Comparison of ENCODE assay signal across 8 mouse cellular contexts in genomic region chr11:50371399-50371841, GRCm38 (mm10). TPM values are rescaled to one million over a fixed set of nuclear protein-coding genes. Genes with fewer than 3 reads are reported as not detected.
A peak's percentile ranks its signal among the peaks of the same experiment; 100 is the strongest.
DNase-seq lines count a peak whose midpoint lies in the region; ATAC-seq and TF ChIP-seq lines count a peak whose summit lies in the region.

No protein-coding gene starts in this region.

- H3K36me3 ChIP-seq in heart, embryonic 12.5 days, result no peaks in the 10 kb centered on the region
- H3K36me3 ChIP-seq in kidney, embryonic 16.5 days (ENCODE audit: insufficient read depth, low read length), result no peaks in the 10 kb centered on the region
- H3K36me3 ChIP-seq in lung, embryonic 15.5 days, result no peaks in the 10 kb centered on the region

- peak overlapping the region; percentile 63 for H3K9ac ChIP-seq in heart, embryonic 12.5 days
- H3K9ac ChIP-seq in kidney, embryonic 16.5 days (replicated peaks; ENCODE audit: low read length), result peak overlapping the region; percentile 69
- H3K9ac ChIP-seq in lung, embryonic 15.5 days, result peak overlapping the region; percentile 56

- peak; percentile 75 for DNase-seq in adrenal gland, postnatal 10 days
- DNase-seq in embryo, embryonic 9.5 days (ENCODE audit: extremely low spot score), result peak; percentile 73
- DNase-seq in thymus, postnatal 10 days (ENCODE audit: low spot score in 2 of 2), result peak; percentile 30 to 70

- peak overlapping the region; percentile 68 for H3K4me2 ChIP-seq in heart, embryonic 12.5 days
- H3K4me2 ChIP-seq in kidney, embryonic 16.5 days (replicated peaks; ENCODE audit: low read depth, low read length), result peak overlapping the region; percentile 65
- peak overlapping the region; percentile 72 for H3K4me2 ChIP-seq in lung, embryonic 15.5 days

- peak; percentile 39; the same call in 1 of the 2 replicates for TF ChIP-seq POLR2A in olfactory bulb, adult 2 months (IDR thresholded peaks at IDR 0.05; ENCODE audit: insufficient read depth, low read depth, low read length)

- ATAC-seq in CD4-positive, CD25-positive, alpha-beta regulatory T cell, adult 4 months, result peak; percentile 84
- ATAC-seq in heart, embryonic 12.5 days (ENCODE audit: insufficient number of reproducible peaks, low FRiP score), result no peak
- ATAC-seq in kidney, embryonic 16.5 days (ENCODE audit: low FRiP score, low TSS enrichment), result 0 out of 2 replicates have a peak, but pooled peaks have one; percentile 59
- peak; percentile 50; the same call in 1 of the 2 replicates for ATAC-seq in lung, embryonic 15.5 days (ENCODE audit: borderline replicate concordance, extremely low read depth, low FRiP score, low TSS enrichment)

- WGBS in heart, embryonic 12.5 days, result 1% methylated on average over 18 of the region's 18 CpGs
- 2% methylated on average over 18 of the region's 18 CpGs for WGBS in kidney, embryonic 16.5 days
- under 1% methylated on average over 18 of the region's 18 CpGs for WGBS in lung, embryonic 15.5 days
- WGBS in olfactory bulb, adult 2 months, result 2% methylated on average over 18 of the region's 18 CpGs

- 0 out of 2 replicates have a peak, but pooled peaks cover 7% of the 10 kb centered on the region for H3K27me3 ChIP-seq in heart, embryonic 12.5 days (replicated peaks)
- no peaks in the 10 kb centered on the region for H3K27me3 ChIP-seq in kidney, embryonic 16.5 days (ENCODE audit: insufficient read depth, low read length)
- H3K27me3 ChIP-seq in lung, embryonic 15.5 days, result no peaks in the 10 kb centered on the region

- peak overlapping the region; percentile 40 for H3K4me3 ChIP-seq in heart, embryonic 12.5 days
- H3K4me3 ChIP-seq in kidney, embryonic 16.5 days (ENCODE audit: low read length), result peak overlapping the region; percentile 46
- peak overlapping the region; percentile 45 for H3K4me3 ChIP-seq in lung, embryonic 15.5 days
- H3K4me3 ChIP-seq in olfactory bulb, adult 2 months (ENCODE audit: insufficient read depth, low read depth, low read length), result peak overlapping the region; percentile 63

- TF ChIP-seq CTCF in olfactory bulb, adult 2 months (IDR thresholded peaks at IDR 0.05; ENCODE audit: insufficient read depth, low read depth, low read length), result 0 out of 2 replicates have a peak, but pooled peaks have one; percentile 7

- H3K27ac ChIP-seq in heart, embryonic 12.5 days (ENCODE audit: poor library complexity, severe bottlenecking), result no peak overlapping the region
- H3K27ac ChIP-seq in kidney, embryonic 16.5 days (ENCODE audit: low read length), result no peak overlapping the region
- no peak overlapping the region for H3K27ac ChIP-seq in lung, embryonic 15.5 days
- H3K27ac ChIP-seq in olfactory bulb, adult 2 months (ENCODE audit: insufficient read depth, low read depth, low read length), result peak overlapping the region; percentile 95

- no peaks in the 10 kb centered on the region for H3K9me3 ChIP-seq in heart, embryonic 12.5 days (replicated peaks)
- H3K9me3 ChIP-seq in kidney, embryonic 16.5 days (ENCODE audit: low read length), result no peaks in the 10 kb centered on the region
- H3K9me3 ChIP-seq in lung, embryonic 15.5 days, result no peaks in the 10 kb centered on the region

- H3K4me1 ChIP-seq in heart, embryonic 12.5 days (replicated peaks), result peaks cover 9% of the 10 kb centered on the region
- H3K4me1 ChIP-seq in kidney, embryonic 16.5 days (ENCODE audit: insufficient read depth, low read length), result peaks cover 7% of the 10 kb centered on the region
- peaks cover 15% of the 10 kb centered on the region for H3K4me1 ChIP-seq in lung, embryonic 15.5 days
- peaks cover 10% of the 10 kb centered on the region for H3K4me1 ChIP-seq in olfactory bulb, adult 2 months (ENCODE audit: control insufficient read depth, insufficient read depth, low read length)

RNA-seq across cellular contexts. Expression of gene Hnrnph1, which starts 5.4 kb away (rescaled TPM):
- polyA plus RNA-seq in CD4-positive, CD25-positive, alpha-beta regulatory T cell, adult 4 months (2017; shearing (Covaris generic)), result 100 to 1,000 TPM; 195 to 207 TPM
- 100 to 1,000 TPM; 205 to 288 TPM for total RNA-seq in adrenal gland, postnatal 10 days (2021)
- 255 and 272 TPM in 2 replicates for polyA plus RNA-seq in heart, embryonic 12.5 days (2016; fragmentation: Nextera tagmentation; extraction: Ambion mirVana)
- polyA plus RNA-seq in kidney, embryonic 16.5 days (2015; fragmentation: Nextera tagmentation; extraction: Ambion mirVana), result 500 and 509 TPM in 2 replicates
- polyA plus RNA-seq in lung, embryonic 15.5 days (2015; fragmentation: Nextera tagmentation; extraction: Ambion mirVana), result 489 and 493 TPM in 2 replicates
- 611 and 1,562 TPM in 2 replicates for polyA plus RNA-seq in olfactory bulb, adult 2 months (2012; ENCODE audit: insufficient read depth, insufficient read length, low replicate concordance, missing spikeins)

RNA-seq across cellular contexts. Expression of gene Cby3, which starts 17.2 kb away (rescaled TPM):
- polyA plus RNA-seq in CD4-positive, CD25-positive, alpha-beta regulatory T cell, adult 4 months (2017; shearing (Covaris generic)), result not detected
- total RNA-seq in adrenal gland, postnatal 10 days (2021), result not detected
- 0.26 TPM in 1 of 2 replicates, not detected in the other for polyA plus RNA-seq in heart, embryonic 12.5 days (2016; fragmentation: Nextera tagmentation; extraction: Ambion mirVana)
- 0.55 and 0.71 TPM in 2 replicates for polyA plus RNA-seq in kidney, embryonic 16.5 days (2015; fragmentation: Nextera tagmentation; extraction: Ambion mirVana)
- polyA plus RNA-seq in lung, embryonic 15.5 days (2015; fragmentation: Nextera tagmentation; extraction: Ambion mirVana), result 0.24 and 0.30 TPM in 2 replicates
- polyA plus RNA-seq in olfactory bulb, adult 2 months (2012; ENCODE audit: insufficient read depth, insufficient read length, low replicate concordance, missing spikeins), result not detected in 2 replicates

RNA-seq across cellular contexts. Expression of gene Canx, which starts 45.9 kb away (rescaled TPM):
- 100 to 1,000 TPM; 182 to 206 TPM for polyA plus RNA-seq in CD4-positive, CD25-positive, alpha-beta regulatory T cell, adult 4 months (2017; shearing (Covaris generic))
- 100 to 1,000 TPM; 304 to 310 TPM for total RNA-seq in adrenal gland, postnatal 10 days (2021)
- polyA plus RNA-seq in heart, embryonic 12.5 days (2016; fragmentation: Nextera tagmentation; extraction: Ambion mirVana), result 331 and 334 TPM in 2 replicates
- 393 and 397 TPM in 2 replicates for polyA plus RNA-seq in kidney, embryonic 16.5 days (2015; fragmentation: Nextera tagmentation; extraction: Ambion mirVana)
- 352 and 360 TPM in 2 replicates for polyA plus RNA-seq in lung, embryonic 15.5 days (2015; fragmentation: Nextera tagmentation; extraction: Ambion mirVana)
- polyA plus RNA-seq in olfactory bulb, adult 2 months (2012; ENCODE audit: insufficient read depth, insufficient read length, low replicate concordance, missing spikeins), result 193 and 359 TPM in 2 replicates

RNA-seq across cellular contexts. Expression of gene Rufy1, which starts 59.5 kb away (rescaled TPM):
- polyA plus RNA-seq in CD4-positive, CD25-positive, alpha-beta regulatory T cell, adult 4 months (2017; shearing (Covaris generic)), result 10 to 100 TPM; 11.9 to 15.4 TPM
- total RNA-seq in adrenal gland, postnatal 10 days (2021), result 10 to 100 TPM; 24.0 to 25.3 TPM
- polyA plus RNA-seq in heart, embryonic 12.5 days (2016; fragmentation: Nextera tagmentation; extraction: Ambion mirVana), result 19.6 and 21.8 TPM in 2 replicates
- 27.4 and 27.5 TPM in 2 replicates for polyA plus RNA-seq in kidney, embryonic 16.5 days (2015; fragmentation: Nextera tagmentation; extraction: Ambion mirVana)
- polyA plus RNA-seq in lung, embryonic 15.5 days (2015; fragmentation: Nextera tagmentation; extraction: Ambion mirVana), result 21.4 and 24.9 TPM in 2 replicates
- not detected in 2 replicates for polyA plus RNA-seq in olfactory bulb, adult 2 months (2012; ENCODE audit: insufficient read depth, insufficient read length, low replicate concordance, missing spikeins)
